Mouse (Mus musculus): ENCODE measurements around the gene Pde3a.

Pde3a gene

GRCm38 (mm10) chr6:141328071-141328470, 79.0 kb downstream of the Pde3a start:
- DNase-seq (ENCODE audit: low spot score), result no peak

- no peak for DNase-seq (ENCODE audit: low spot score)
Observed at GRCm38 (mm10) chr6:141331464-141331863, 82.4 kb downstream of the Pde3a start.

GRCm38 (mm10) chr6:141332613-141333165, 83.6 kb downstream of the Pde3a start:
- DNase-seq (ENCODE audit: low spot score), result no peak

GRCm38 (mm10) chr6:141333245-141333644, 84.2 kb downstream of the Pde3a start:
- no peak for DNase-seq (ENCODE audit: low spot score)

GRCm38 (mm10) chr6:141335878-141336277, 86.8 kb downstream of the Pde3a start:
- DNase-seq (ENCODE audit: low spot score), result no peak

- no peak for DNase-seq (ENCODE audit: low spot score)
Observed at GRCm38 (mm10) chr6:141336438-141336837, 87.4 kb downstream of the Pde3a start.

- DNase-seq (ENCODE audit: low spot score), result no peak
Observed at GRCm38 (mm10) chr6:141337673-141338072, 88.6 kb downstream of the Pde3a start.

GRCm38 (mm10) chr6:141341385-141341784, 92.3 kb downstream of the Pde3a start:
- no peak for DNase-seq (ENCODE audit: low spot score)

GRCm38 (mm10) chr6:141347870-141348269, 98.8 kb downstream of the Pde3a start:
- no peak for DNase-seq (ENCODE audit: low spot score)

- no peak for DNase-seq (ENCODE audit: low spot score)
Observed at GRCm38 (mm10) chr6:141348542-141348941, 99.5 kb downstream of the Pde3a start.

GRCm38 (mm10) chr6:141350261-141350660, 101.2 kb downstream of the Pde3a start:
- no peak for DNase-seq (ENCODE audit: low spot score)

GRCm38 (mm10) chr6:141352277-141352676, 103.2 kb downstream of the Pde3a start:
- no peak for DNase-seq (ENCODE audit: low spot score)

GRCm38 (mm10) chr6:141363664-141364063, 114.6 kb downstream of the Pde3a start:
- no peak for DNase-seq (ENCODE audit: low spot score)

- no peak for DNase-seq (ENCODE audit: low spot score)
Observed at GRCm38 (mm10) chr6:141367037-141367436, 118.0 kb downstream of the Pde3a start.

GRCm38 (mm10) chr6:141372697-141373096, 123.6 kb downstream of the Pde3a start:
- no peak for DNase-seq (ENCODE audit: low spot score)

GRCm38 (mm10) chr6:141374469-141375057, 125.5 kb downstream of the Pde3a start:
- peak; percentile 10 for DNase-seq (ENCODE audit: low spot score)

- no peak for DNase-seq (ENCODE audit: low spot score)
Observed at GRCm38 (mm10) chr6:141375155-141375554, 126.1 kb downstream of the Pde3a start.

GRCm38 (mm10) chr6:141380927-141381326, 131.9 kb downstream of the Pde3a start:
- DNase-seq (ENCODE audit: low spot score), result no peak

GRCm38 (mm10) chr6:141381473-141381872, 132.4 kb downstream of the Pde3a start:
- DNase-seq (ENCODE audit: low spot score), result no peak

- DNase-seq (ENCODE audit: low spot score), result no peak
Observed at GRCm38 (mm10) chr6:141381881-141382370, 132.9 kb downstream of the Pde3a start.

GRCm38 (mm10) chr6:141388104-141388503, 139.0 kb downstream of the Pde3a start:
- no peak for DNase-seq (ENCODE audit: low spot score)

- no peak for DNase-seq (ENCODE audit: low spot score)
Observed at GRCm38 (mm10) chr6:141395926-141396325, 146.9 kb downstream of the Pde3a start.

- no peak for DNase-seq (ENCODE audit: low spot score)
Observed at GRCm38 (mm10) chr6:141399411-141399810, 150.3 kb downstream of the Pde3a start.

GRCm38 (mm10) chr6:141403943-141404342, 154.9 kb downstream of the Pde3a start:
- no peak for DNase-seq (ENCODE audit: low spot score)

Data from layer of hippocampus, adult 9-10 months (tissue).